In genomic region chr1:11982590-11983136, GRCm38 (mm10) we compare ENCODE assay signal across 25 mouse cellular contexts.
DNase-seq lines count a peak whose midpoint lies in the region; ATAC-seq and TF ChIP-seq lines count a peak whose summit lies in the region.
"Had no signal": no experiment of that assay in that cellular context is flagged by ENCODE, and none has a peak within 500 bp of the region (broad histone marks: within the 10 kb centered on the region; RNA-seq: fewer than 3 reads in every experiment).

No protein-coding gene starts in this region.

- ATAC-seq in heart, postnatal 0 days (ENCODE audit: insufficient read depth, low read depth), result 0 out of 2 replicates have a peak, but pooled peaks have one; percentile 41
- 0 out of 2 replicates have a peak, but pooled peaks have one; percentile 33 for ATAC-seq in lung, embryonic 14.5 days (ENCODE audit: insufficient read depth)
- ATAC-seq in midbrain, embryonic 11.5 days (ENCODE audit: low FRiP score), result no peak
- no peak for ATAC-seq in midbrain, embryonic 14.5 days (ENCODE audit: low FRiP score, low TSS enrichment)
- ATAC-seq: forebrain, embryonic 13.5 days; hindbrain, postnatal 0 days; intestine, embryonic 15.5 days; midbrain, embryonic 16.5 days had no signal

- no peak overlapping the region for H3K4me2 ChIP-seq in heart, postnatal 0 days (ENCODE audit: low read depth, low read length)
- H3K4me2 ChIP-seq in lung, embryonic 14.5 days, result no peak overlapping the region
- no peak overlapping the region for H3K4me2 ChIP-seq in midbrain, embryonic 11.5 days
- H3K4me2 ChIP-seq in midbrain, embryonic 14.5 days (ENCODE audit: low read length), result no peak overlapping the region
- H3K4me2 ChIP-seq: forebrain, embryonic 13.5 days; hindbrain, embryonic 12.5 days; intestine, embryonic 15.5 days; limb, embryonic 15.5 days; liver, embryonic 15.5 days; stomach, embryonic 15.5 days had no signal

- DNase-seq in heart, postnatal 0 days (ENCODE audit: low spot score), result no peak
- no peak for DNase-seq in heart, postnatal 36 days
- peak; percentile 70 for DNase-seq in lung, embryonic 14.5 days
- no peak for DNase-seq in lung, postnatal 25 days (ENCODE audit: low spot score)
- DNase-seq in midbrain, embryonic 11.5 days (ENCODE audit: low spot score, missing footprints), result peak; percentile 81
- no peak for DNase-seq in midbrain, embryonic 14.5 days
- DNase-seq in testis, postnatal 10 days (ENCODE audit: low spot score), result no peak
- DNase-seq: adrenal gland, postnatal 25 days; B cell, adult 2 months; cerebellum, adult 2 months; cerebellum, postnatal 14 days; gastrocnemius, postnatal 14 days; kidney, adult 8-10 months; kidney, postnatal 10 days; right cerebral cortex, postnatal 25 days; thymus, postnatal 25 days had no signal

- H3K27me3 ChIP-seq in heart, postnatal 0 days (ENCODE audit: control insufficient read depth, insufficient read depth, low read length), result no peaks in the 10 kb centered on the region
- no peaks in the 10 kb centered on the region for H3K27me3 ChIP-seq in lung, embryonic 14.5 days (ENCODE audit: insufficient read depth, low read length)
- H3K27me3 ChIP-seq in midbrain, embryonic 11.5 days (ENCODE audit: control insufficient read depth, insufficient read depth, low read length), result no peaks in the 10 kb centered on the region
- no peaks in the 10 kb centered on the region for H3K27me3 ChIP-seq in midbrain, embryonic 14.5 days (ENCODE audit: control insufficient read depth, insufficient read depth, low read length)
- H3K27me3 ChIP-seq: forebrain, embryonic 13.5 days; hindbrain, embryonic 12.5 days; intestine, embryonic 15.5 days; limb, embryonic 15.5 days; liver, embryonic 15.5 days; stomach, embryonic 15.5 days had no signal

- no peak overlapping the region for H3K9ac ChIP-seq in heart, postnatal 0 days (replicated peaks; ENCODE audit: low read depth, low read length)
- H3K9ac ChIP-seq in lung, embryonic 14.5 days, result no peak overlapping the region
- H3K9ac ChIP-seq in midbrain, embryonic 11.5 days (ENCODE audit: low read length), result no peak overlapping the region
- H3K9ac ChIP-seq in midbrain, embryonic 14.5 days (replicated peaks; ENCODE audit: low read length), result no peak overlapping the region
- H3K9ac ChIP-seq: forebrain, embryonic 13.5 days; hindbrain, embryonic 12.5 days; intestine, embryonic 15.5 days; limb, embryonic 15.5 days; liver, embryonic 15.5 days; stomach, embryonic 15.5 days had no signal

- 31% methylated on average over 4 of the region's 4 CpGs for WGBS in heart, postnatal 0 days
- WGBS in lung, embryonic 14.5 days, result 34% methylated on average over 4 of the region's 4 CpGs
- 82% methylated on average over 4 of the region's 4 CpGs for WGBS in midbrain, embryonic 11.5 days
- WGBS in midbrain, embryonic 14.5 days, result 67% methylated on average over 4 of the region's 4 CpGs

- no peak for TF ChIP-seq CTCF in heart, postnatal 0 days (IDR thresholded peaks at IDR 0.05; ENCODE audit: low read depth)
- no peak for TF ChIP-seq CTCF in lung, embryonic 14.5 days (IDR thresholded peaks at IDR 0.05; ENCODE audit: low read depth)

- intact Hi-C loops in heart, postnatal 36 days (cut with DNase I), result no loop called here

- no peak overlapping the region for H3K4me3 ChIP-seq in heart, postnatal 0 days (ENCODE audit: low read depth, low read length)
- no peak overlapping the region for H3K4me3 ChIP-seq in lung, embryonic 14.5 days (ENCODE audit: low read depth, low read length)
- no peak overlapping the region for H3K4me3 ChIP-seq in midbrain, embryonic 11.5 days (ENCODE audit: low read depth, low read length)
- H3K4me3 ChIP-seq in midbrain, embryonic 14.5 days (replicated peaks; ENCODE audit: low read depth, low read length), result no peak overlapping the region
- H3K4me3 ChIP-seq: forebrain, embryonic 13.5 days; hindbrain, embryonic 12.5 days; intestine, embryonic 15.5 days; left cerebral cortex, adult 2 months; limb, embryonic 15.5 days; liver, embryonic 15.5 days; stomach, embryonic 15.5 days had no signal

- H3K27ac ChIP-seq in heart, postnatal 0 days (ENCODE audit: low read depth), result no peak overlapping the region
- H3K27ac ChIP-seq in lung, embryonic 14.5 days (ENCODE audit: low read depth), result no peak overlapping the region
- H3K27ac ChIP-seq in midbrain, embryonic 11.5 days (ENCODE audit: low read depth, low read length), result no peak overlapping the region
- H3K27ac ChIP-seq in midbrain, embryonic 14.5 days (replicated peaks; ENCODE audit: low read depth, low read length), result no peak overlapping the region
- H3K27ac ChIP-seq: forebrain, embryonic 13.5 days; hindbrain, embryonic 12.5 days; hindbrain, postnatal 0 days; intestine, embryonic 15.5 days; left cerebral cortex, adult 2 months; limb, embryonic 15.5 days; liver, embryonic 15.5 days; stomach, embryonic 15.5 days had no signal

- no peaks in the 10 kb centered on the region for H3K36me3 ChIP-seq in heart, postnatal 0 days (replicated peaks; ENCODE audit: control insufficient read depth, insufficient read depth, low read length)
- no peaks in the 10 kb centered on the region for H3K36me3 ChIP-seq in lung, embryonic 14.5 days (ENCODE audit: insufficient read depth)
- no peaks in the 10 kb centered on the region for H3K36me3 ChIP-seq in midbrain, embryonic 11.5 days (ENCODE audit: control insufficient read depth, insufficient read depth, low read length)
- H3K36me3 ChIP-seq in midbrain, embryonic 14.5 days (ENCODE audit: control insufficient read depth, insufficient read depth, low read length), result no peaks in the 10 kb centered on the region
- H3K36me3 ChIP-seq: hindbrain, embryonic 12.5 days; intestine, embryonic 15.5 days; limb, embryonic 15.5 days; liver, embryonic 15.5 days; stomach, embryonic 15.5 days had no signal

- no peaks in the 10 kb centered on the region for H3K9me3 ChIP-seq in heart, postnatal 0 days (replicated peaks; ENCODE audit: control insufficient read depth, low read length)
- H3K9me3 ChIP-seq in lung, embryonic 14.5 days (ENCODE audit: low read depth, low read length), result no peaks in the 10 kb centered on the region
- no peaks in the 10 kb centered on the region for H3K9me3 ChIP-seq in midbrain, embryonic 11.5 days (ENCODE audit: control insufficient read depth, low read length)
- no peaks in the 10 kb centered on the region for H3K9me3 ChIP-seq in midbrain, embryonic 14.5 days (ENCODE audit: control insufficient read depth, low read length)
- H3K9me3 ChIP-seq: forebrain, embryonic 13.5 days; hindbrain, embryonic 12.5 days; intestine, embryonic 15.5 days; limb, embryonic 15.5 days; liver, embryonic 15.5 days; stomach, embryonic 15.5 days had no signal

- no peaks in the 10 kb centered on the region for H3K4me1 ChIP-seq in heart, postnatal 0 days (ENCODE audit: control insufficient read depth, insufficient read depth)
- H3K4me1 ChIP-seq in lung, embryonic 14.5 days (ENCODE audit: insufficient read depth), result peaks cover 5% of the 10 kb centered on the region; the same call in 1 of the 2 replicates
- no peaks in the 10 kb centered on the region for H3K4me1 ChIP-seq in midbrain, embryonic 11.5 days (ENCODE audit: control insufficient read depth, insufficient read depth, low read length)
- H3K4me1 ChIP-seq in midbrain, embryonic 14.5 days (ENCODE audit: control insufficient read depth, insufficient read depth, low read length), result no peaks in the 10 kb centered on the region
- H3K4me1 ChIP-seq: forebrain, embryonic 13.5 days; hindbrain, embryonic 12.5 days; intestine, embryonic 15.5 days; limb, embryonic 15.5 days; liver, embryonic 15.5 days; stomach, embryonic 15.5 days had no signal

- no peak for TF ChIP-seq EP300 in heart, postnatal 0 days (IDR thresholded peaks at IDR 0.05; ENCODE audit: low read depth)

Comparison
In these comparisons a context has a peak if more than half of its experiments do, and no peak if none do; other contexts are left out.
1. DNase-seq: peak in lung, embryonic 14.5 days (single experiment) and midbrain, embryonic 11.5 days (single experiment); none in heart, postnatal 0 days (single experiment), heart, postnatal 36 days (0 of 2), lung, postnatal 25 days (single experiment), midbrain, embryonic 14.5 days (single experiment) and testis, postnatal 10 days (single experiment).
2. ATAC-seq: peak in heart, postnatal 0 days (single experiment) and lung, embryonic 14.5 days (single experiment); none in midbrain, embryonic 11.5 days (single experiment) and midbrain, embryonic 14.5 days (single experiment).